Mouse (Mus musculus): Measurements from ENCODE around the gene Olfr1249. TPM values are rescaled to one million over a fixed set of nuclear protein-coding genes. Genes with fewer than 3 reads are reported as not detected.
"Not testable (repeated sequence)": the region's sequence is repeated elsewhere in the genome, so short reads cannot be mapped to it uniquely, and the experiment has no call there.

The Olfr1249 gene
- total RNA-seq (2014; rRNA removed): not detected in 2 replicates
- polyA plus RNA-seq (2012; rRNA removed): not detected in 2 replicates

GRCm38 (mm10) chr2:89634883-89635282 is at the start of gene Olfr1249:
Gene Olfr1249, minus strand, starts transcription at chr2:89634983.
- TF ChIP-seq POLR2A (IDR thresholded peaks at IDR 0.05; ENCODE audit: extremely low read depth, insufficient read depth, low read length) (no peak), CTCF (IDR thresholded peaks at IDR 0.05; ENCODE audit: low read depth, low read length) (no peak)
- no peak within 1 kb of the TSS for H3K4me3 ChIP-seq (ENCODE audit: insufficient read depth, low read depth, low read length)
- no peak within 1 kb of the TSS for H3K9ac ChIP-seq (ENCODE audit: low read depth, low read length)
- no peaks in the 10 kb centered on the region for H3K4me1 ChIP-seq (ENCODE audit: control insufficient read depth, insufficient read depth, low read length)
- H3K27ac ChIP-seq (replicated peaks; ENCODE audit: insufficient read depth, low read depth, low read length): no peak within 1 kb of the TSS
- H3K27me3 ChIP-seq (ENCODE audit: control insufficient read depth, insufficient read depth, low read length): no peaks in the 10 kb centered on the region
- no peaks in the 10 kb centered on the region for H3K79me2 ChIP-seq (ENCODE audit: control insufficient read depth, insufficient read depth, low read length)
- no peak for DNase-seq (ENCODE audit: extremely low read depth, low read depth, low spot score)
- H3K36me3 ChIP-seq (ENCODE audit: control insufficient read depth, insufficient read depth, low read length): no peaks in the 10 kb centered on the region
- 89% methylated on average over 2 of the region's 2 CpGs for WGBS

- TF ChIP-seq POLR2A (IDR thresholded peaks at IDR 0.05; ENCODE audit: extremely low read depth, insufficient read depth, low read length) (no peak), CTCF (IDR thresholded peaks at IDR 0.05; ENCODE audit: low read depth, low read length) (no peak)
- no peak for DNase-seq (ENCODE audit: extremely low read depth, low read depth, low spot score)
- Histone ChIP-seq H3K4me3 (ENCODE audit: insufficient read depth, low read depth, low read length) (no peak within 1 kb of the TSS), H3K79me2 (ENCODE audit: control insufficient read depth, insufficient read depth, low read length) (no peaks in the 10 kb centered on the region), H3K27ac (replicated peaks; ENCODE audit: insufficient read depth, low read depth, low read length) (no peak within 1 kb of the TSS), H3K4me1 (ENCODE audit: control insufficient read depth, insufficient read depth, low read length) (no peaks in the 10 kb centered on the region), H3K9ac (ENCODE audit: low read depth, low read length) (no peak within 1 kb of the TSS), H3K27me3 (ENCODE audit: control insufficient read depth, insufficient read depth, low read length) (no peaks in the 10 kb centered on the region), H3K36me3 (ENCODE audit: control insufficient read depth, insufficient read depth, low read length) (no peaks in the 10 kb centered on the region)
These were observed 37.1 kb upstream of the Olfr1249 start, which contains the start of gene Olfr1251 for GRCm38 (mm10) chr2:89671836-89672235. Gene Olfr1251, minus strand, starts transcription at chr2:89671936.

GRCm38 (mm10) chr2:89661367-89661766 is 26.6 kb upstream of the Olfr1249 start, which contains the start of gene Olfr1250:
Gene Olfr1250, minus strand, starts transcription at chr2:89661467.
- no peak within 1 kb of the TSS for H3K9ac ChIP-seq (ENCODE audit: low read depth, low read length)
- no peak within 1 kb of the TSS for H3K4me3 ChIP-seq (ENCODE audit: insufficient read depth, low read depth, low read length)
- TF ChIP-seq POLR2A (IDR thresholded peaks at IDR 0.05; ENCODE audit: extremely low read depth, insufficient read depth, low read length): no peak
- no peak for TF ChIP-seq CTCF (IDR thresholded peaks at IDR 0.05; ENCODE audit: low read depth, low read length)
- no peak within 1 kb of the TSS for H3K27ac ChIP-seq (replicated peaks; ENCODE audit: insufficient read depth, low read depth, low read length)
- no peak for DNase-seq (ENCODE audit: extremely low read depth, low read depth, low spot score)
- H3K27me3 ChIP-seq (ENCODE audit: control insufficient read depth, insufficient read depth, low read length): no peaks in the 10 kb centered on the region
- H3K4me1 ChIP-seq (ENCODE audit: control insufficient read depth, insufficient read depth, low read length): no peaks in the 10 kb centered on the region
- H3K36me3 ChIP-seq (ENCODE audit: control insufficient read depth, insufficient read depth, low read length): no peaks in the 10 kb centered on the region
- no peaks in the 10 kb centered on the region for H3K79me2 ChIP-seq (ENCODE audit: control insufficient read depth, insufficient read depth, low read length)

- H3K27ac ChIP-seq (replicated peaks; ENCODE audit: insufficient read depth, low read depth, low read length); H3K79me2 ChIP-seq (ENCODE audit: control insufficient read depth, insufficient read depth, low read length); DNase-seq (ENCODE audit: extremely low read depth, low read depth, low spot score); H3K27me3 ChIP-seq (ENCODE audit: control insufficient read depth, insufficient read depth, low read length); H3K9ac ChIP-seq (ENCODE audit: low read depth, low read length); H3K36me3 ChIP-seq (ENCODE audit: control insufficient read depth, insufficient read depth, low read length); H3K4me3 ChIP-seq (ENCODE audit: insufficient read depth, low read depth, low read length); H3K4me1 ChIP-seq (ENCODE audit: control insufficient read depth, insufficient read depth, low read length): not testable (repeated sequence)
- WGBS: 78% methylated on average over 1 of the region's 1 CpGs
These were observed 16.6 kb downstream of the Olfr1249 start, which contains the start of gene Olfr1248 for GRCm38 (mm10) chr2:89618145-89618544. Gene Olfr1248, minus strand, starts transcription at chr2:89618245.

DNA sequence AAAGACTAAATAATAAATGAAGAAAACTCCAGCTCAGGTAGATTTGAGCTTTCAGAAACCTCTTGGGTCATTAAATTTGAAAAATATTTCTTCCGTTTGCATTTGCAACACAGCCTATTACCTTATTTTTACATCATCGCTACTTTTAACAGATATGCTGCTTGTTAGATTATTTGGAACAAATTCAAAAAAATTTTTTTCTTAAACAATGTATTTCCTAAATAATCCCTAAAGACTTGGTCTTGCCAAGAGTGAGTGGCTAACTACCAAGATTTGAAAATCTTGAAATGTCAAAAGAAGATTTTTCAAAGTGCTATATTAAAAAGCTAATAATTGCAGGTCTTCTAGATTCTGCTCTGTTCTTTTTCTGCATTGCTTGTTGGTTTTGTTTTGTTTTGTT is 20.8 kb downstream of the Olfr1249 start, which contains the start of gene Olfr1247:
Gene Olfr1247, minus strand, starts transcription at position 101 of the 400 bp plus-strand sequence.
- H3K79me2 ChIP-seq (ENCODE audit: control insufficient read depth, insufficient read depth, low read length): no peaks in the 10 kb centered on the region
- H3K9ac ChIP-seq (ENCODE audit: low read depth, low read length): no peak within 1 kb of the TSS
- H3K4me3 ChIP-seq (ENCODE audit: insufficient read depth, low read depth, low read length): no peak within 1 kb of the TSS
- H3K4me1 ChIP-seq (ENCODE audit: control insufficient read depth, insufficient read depth, low read length): no peaks in the 10 kb centered on the region
- H3K36me3 ChIP-seq (ENCODE audit: control insufficient read depth, insufficient read depth, low read length): no peaks in the 10 kb centered on the region
- H3K27me3 ChIP-seq (ENCODE audit: control insufficient read depth, insufficient read depth, low read length): no peaks in the 10 kb centered on the region
- no peak within 1 kb of the TSS for H3K27ac ChIP-seq (replicated peaks; ENCODE audit: insufficient read depth, low read depth, low read length)
- no peak for DNase-seq (ENCODE audit: extremely low read depth, low read depth, low spot score)
- 83% methylated on average over 2 of the region's 2 CpGs for WGBS
- TF ChIP-seq CTCF (IDR thresholded peaks at IDR 0.05; ENCODE audit: low read depth, low read length) (no peak), POLR2A (IDR thresholded peaks at IDR 0.05; ENCODE audit: extremely low read depth, insufficient read depth, low read length) (no peak)

- TF ChIP-seq CTCF (IDR thresholded peaks at IDR 0.05; ENCODE audit: low read depth, low read length) (no peak), POLR2A (IDR thresholded peaks at IDR 0.05; ENCODE audit: extremely low read depth, insufficient read depth, low read length) (no peak)
- Histone ChIP-seq H3K79me2 (ENCODE audit: control insufficient read depth, insufficient read depth, low read length) (no peaks in the 10 kb centered on the region), H3K4me3 (ENCODE audit: insufficient read depth, low read depth, low read length) (no peak within 1 kb of the TSS), H3K27me3 (ENCODE audit: control insufficient read depth, insufficient read depth, low read length) (no peaks in the 10 kb centered on the region), H3K36me3 (ENCODE audit: control insufficient read depth, insufficient read depth, low read length) (no peaks in the 10 kb centered on the region), H3K4me1 (ENCODE audit: control insufficient read depth, insufficient read depth, low read length) (no peaks in the 10 kb centered on the region), H3K9ac (ENCODE audit: low read depth, low read length) (no peak within 1 kb of the TSS), H3K27ac (replicated peaks; ENCODE audit: insufficient read depth, low read depth, low read length) (no peak within 1 kb of the TSS)
- WGBS: 67% methylated on average over 2 of the region's 2 CpGs
- DNase-seq (ENCODE audit: extremely low read depth, low read depth, low spot score): no peak
These were observed 41.7 kb downstream of the Olfr1249 start, which contains the start of gene Olfr1246 for GRCm38 (mm10) chr2:89593057-89593456. Gene Olfr1246, minus strand, starts transcription at chr2:89593157.

Other genes with a start within 250 kb of the Olfr1249 start
- not detected in 2 replicates for gene Olfr1238, start 225.3 kb downstream of the Olfr1249 start, total RNA-seq (2014; rRNA removed)
- not detected in 2 replicates for gene Olfr1238, start 225.3 kb downstream of the Olfr1249 start, polyA plus RNA-seq (2012; rRNA removed)
- gene Olfr1239, start 214.6 kb downstream of the Olfr1249 start, total RNA-seq (2014; rRNA removed): not detected in 2 replicates
- not detected in 2 replicates for gene Olfr1239, start 214.6 kb downstream of the Olfr1249 start, polyA plus RNA-seq (2012; rRNA removed)
- not detected in 2 replicates for gene Olfr1240, start 192.0 kb downstream of the Olfr1249 start, total RNA-seq (2014; rRNA removed)
- gene Olfr1240, start 192.0 kb downstream of the Olfr1249 start, polyA plus RNA-seq (2012; rRNA removed): not detected in 2 replicates
- not detected in 2 replicates for gene Olfr1241, start 147.9 kb downstream of the Olfr1249 start, total RNA-seq (2014; rRNA removed)
- gene Olfr1241, start 147.9 kb downstream of the Olfr1249 start, polyA plus RNA-seq (2012; rRNA removed): not detected in 2 replicates
- gene Olfr1242, start 136.6 kb downstream of the Olfr1249 start, total RNA-seq (2014; rRNA removed): not detected in 2 replicates
- gene Olfr1242, start 136.6 kb downstream of the Olfr1249 start, polyA plus RNA-seq (2012; rRNA removed): not detected in 2 replicates
- gene Olfr1243, start 103.5 kb downstream of the Olfr1249 start, total RNA-seq (2014; rRNA removed): not detected in 2 replicates
- gene Olfr1243, start 103.5 kb downstream of the Olfr1249 start, polyA plus RNA-seq (2012; rRNA removed): not detected in 2 replicates
- not detected in 2 replicates for gene Olfr1245, start 56.5 kb downstream of the Olfr1249 start, total RNA-seq (2014; rRNA removed)
- gene Olfr1245, start 56.5 kb downstream of the Olfr1249 start, polyA plus RNA-seq (2012; rRNA removed): not detected in 2 replicates
- not detected in 2 replicates for gene Olfr1246, start 41.8 kb downstream of the Olfr1249 start, total RNA-seq (2014; rRNA removed)
- gene Olfr1246, start 41.8 kb downstream of the Olfr1249 start, polyA plus RNA-seq (2012; rRNA removed): not detected in 2 replicates
- gene Olfr1247, start 20.9 kb downstream of the Olfr1249 start, total RNA-seq (2014; rRNA removed): not detected in 2 replicates
- not detected in 2 replicates for gene Olfr1247, start 20.9 kb downstream of the Olfr1249 start, polyA plus RNA-seq (2012; rRNA removed)
- gene Olfr1248, start 16.7 kb downstream of the Olfr1249 start, total RNA-seq (2014; rRNA removed): not detected in 2 replicates
- not detected in 2 replicates for gene Olfr1248, start 16.7 kb downstream of the Olfr1249 start, polyA plus RNA-seq (2012; rRNA removed)
- gene Olfr1250, start 26.5 kb upstream of the Olfr1249 start, total RNA-seq (2014; rRNA removed): not detected in 2 replicates
- not detected in 2 replicates for gene Olfr1250, start 26.5 kb upstream of the Olfr1249 start, polyA plus RNA-seq (2012; rRNA removed)
- not detected in 2 replicates for gene Olfr1251, start 37.0 kb upstream of the Olfr1249 start, total RNA-seq (2014; rRNA removed)
- not detected in 2 replicates for gene Olfr1251, start 37.0 kb upstream of the Olfr1249 start, polyA plus RNA-seq (2012; rRNA removed)
- gene Olfr1252, start 90.0 kb upstream of the Olfr1249 start, total RNA-seq (2014; rRNA removed): not detected in 2 replicates
- gene Olfr1252, start 90.0 kb upstream of the Olfr1249 start, polyA plus RNA-seq (2012; rRNA removed): not detected in 2 replicates
- not detected in 2 replicates for gene Olfr1253, start 122.1 kb upstream of the Olfr1249 start, total RNA-seq (2014; rRNA removed)
- not detected in 2 replicates for gene Olfr1253, start 122.1 kb upstream of the Olfr1249 start, polyA plus RNA-seq (2012; rRNA removed)
- gene Olfr1254, start 158.6 kb upstream of the Olfr1249 start, total RNA-seq (2014; rRNA removed): not detected in 2 replicates
- not detected in 2 replicates for gene Olfr1254, start 158.6 kb upstream of the Olfr1249 start, polyA plus RNA-seq (2012; rRNA removed)
- not detected in 2 replicates for gene Olfr1255, start 177.1 kb upstream of the Olfr1249 start, total RNA-seq (2014; rRNA removed)
- not detected in 2 replicates for gene Olfr1255, start 177.1 kb upstream of the Olfr1249 start, polyA plus RNA-seq (2012; rRNA removed)
- not detected in 2 replicates for gene Olfr1256, start 206.6 kb upstream of the Olfr1249 start, total RNA-seq (2014; rRNA removed)
- gene Olfr1256, start 206.6 kb upstream of the Olfr1249 start, polyA plus RNA-seq (2012; rRNA removed): not detected in 2 replicates
- gene Olfr48, start 213.2 kb upstream of the Olfr1249 start, total RNA-seq (2014; rRNA removed): not detected in 2 replicates
- not detected in 2 replicates for gene Olfr48, start 213.2 kb upstream of the Olfr1249 start, polyA plus RNA-seq (2012; rRNA removed)
- not detected in 2 replicates for gene Olfr1257, start 243.5 kb upstream of the Olfr1249 start, total RNA-seq (2014; rRNA removed)
- gene Olfr1257, start 243.5 kb upstream of the Olfr1249 start, polyA plus RNA-seq (2012; rRNA removed): not detected in 2 replicates